Mouse (Mus musculus): ENCODE measurements around the gene Jmjd6. TPM values are rescaled to one million over a fixed set of nuclear protein-coding genes. Genes with fewer than 3 reads are reported as not detected.

Jmjd6 gene
- polyA plus RNA-seq, 1 experiment from 2014 or later = 82.6 TPM

DNA sequence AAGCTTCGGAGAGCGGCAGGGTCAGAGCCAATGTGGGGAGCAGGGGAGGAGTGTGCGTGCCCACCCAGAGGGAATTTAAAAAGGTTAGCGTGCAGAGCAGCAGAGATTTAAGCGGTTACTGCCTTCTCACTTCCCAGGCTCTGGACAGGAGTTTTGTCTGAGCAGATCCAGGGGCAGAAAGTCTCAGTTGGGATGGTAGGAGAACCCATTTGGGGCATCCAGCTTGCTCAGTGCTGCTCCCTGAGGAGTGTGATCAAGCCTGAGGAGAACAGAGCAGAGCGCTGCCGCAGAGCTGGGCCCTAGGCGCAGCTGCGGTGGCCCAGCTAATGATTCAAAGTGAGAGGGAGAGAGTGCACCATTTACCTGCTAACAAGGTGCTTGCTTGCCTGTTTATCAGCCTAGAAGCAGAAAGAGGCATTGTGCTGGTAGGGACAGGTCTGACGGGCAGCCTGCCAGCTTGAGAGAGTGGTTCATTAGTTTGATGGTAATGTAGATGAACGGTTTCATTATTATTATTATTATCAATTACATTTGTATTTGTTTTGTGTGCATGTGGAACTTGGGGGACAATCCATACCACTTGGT, 34.3 kb downstream of the Jmjd6 start:
- no peaks in the 10 kb centered on the region; the same call in 1 of the 2 replicates for H3K27me3 ChIP-seq
- H3K4me1 ChIP-seq = peaks cover 49% of the 10 kb centered on the region
- no peak overlapping the region for H3K9ac ChIP-seq
- no peaks in the 10 kb centered on the region for H3K36me3 ChIP-seq
- no peaks in the 10 kb centered on the region for H3K9me3 ChIP-seq
- H3K4me2 ChIP-seq (replicated peaks) = no peak overlapping the region
- H3K27ac ChIP-seq = no peak overlapping the region
- no peak overlapping the region for H3K4me3 ChIP-seq
- ATAC-seq (ENCODE audit: low FRiP score, low read depth) = no peak
- WGBS = 79% methylated on average over 11 of the region's 11 CpGs

DNA sequence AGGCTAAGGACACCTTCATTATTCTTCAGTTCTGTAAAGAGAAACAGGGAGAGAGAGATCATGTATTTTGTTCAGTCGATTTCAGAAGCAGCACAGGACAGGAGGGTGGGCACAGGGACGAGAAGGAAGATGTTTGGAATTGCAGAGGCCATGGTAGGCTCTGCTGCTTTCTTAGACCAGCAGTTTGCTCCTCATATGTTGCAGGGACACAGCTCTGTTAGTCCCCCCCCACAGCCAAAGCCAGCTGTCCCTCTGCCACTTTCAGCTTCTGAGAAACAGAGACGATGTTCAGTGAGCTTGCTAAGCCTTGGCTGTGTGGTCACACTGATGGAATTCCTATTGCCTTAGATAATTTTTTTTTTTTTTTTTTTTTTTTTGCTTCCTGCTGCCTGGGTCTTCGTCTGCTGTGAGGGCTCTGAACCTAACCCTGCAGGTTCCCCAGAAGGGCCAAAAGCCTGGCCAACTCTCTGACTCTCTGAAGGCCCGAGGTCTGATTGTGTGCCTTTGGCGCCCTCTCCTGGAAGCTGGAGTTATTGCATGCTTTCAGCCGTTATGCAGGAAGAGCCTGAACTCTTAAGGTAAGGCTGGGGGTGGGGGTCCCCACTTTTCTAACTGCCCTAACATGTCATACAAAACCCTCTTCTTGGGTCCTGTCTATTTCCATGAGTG, 35.2 kb downstream of the Jmjd6 start:
- no peaks in the 10 kb centered on the region; the same call in 1 of the 2 replicates for H3K27me3 ChIP-seq
- no peak overlapping the region for H3K4me3 ChIP-seq
- H3K27ac ChIP-seq = no peak overlapping the region; the same call in 1 of the 2 replicates
- WGBS = 24% methylated on average over 7 of the region's 7 CpGs
- ATAC-seq (ENCODE audit: low FRiP score, low read depth) = peak; percentile 21; the same call in 1 of the 2 replicates
- no peak overlapping the region for H3K9ac ChIP-seq
- peaks cover 41% of the 10 kb centered on the region for H3K4me1 ChIP-seq
- no peaks in the 10 kb centered on the region for H3K9me3 ChIP-seq
- H3K4me2 ChIP-seq (replicated peaks) = 0 out of 2 replicates have a peak overlapping the region, but pooled peaks have one; percentile 5
- no peaks in the 10 kb centered on the region for H3K36me3 ChIP-seq

DNA sequence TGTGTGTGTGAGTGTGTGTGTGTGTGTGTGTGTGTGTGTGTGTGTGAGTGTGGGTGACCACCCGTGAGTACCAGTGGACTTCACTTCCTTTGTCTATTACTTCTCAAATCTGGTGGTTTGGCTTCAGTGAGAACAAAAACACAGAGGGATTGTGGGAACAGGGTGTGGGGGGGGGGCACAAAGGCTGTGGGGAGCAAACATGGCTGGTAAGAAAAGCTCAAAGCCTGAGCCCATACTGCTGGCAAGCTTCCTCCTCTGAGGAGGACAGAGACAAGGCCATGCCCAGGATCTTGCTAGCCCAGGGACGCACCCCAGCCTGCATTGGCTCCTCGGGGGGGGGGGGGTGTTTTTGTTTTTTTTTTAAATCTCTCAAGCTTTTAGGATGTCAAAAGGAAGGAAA, 35.7 kb downstream of the Jmjd6 start:
- H3K36me3 ChIP-seq = no peaks in the 10 kb centered on the region
- H3K27ac ChIP-seq = no peak overlapping the region

DNA sequence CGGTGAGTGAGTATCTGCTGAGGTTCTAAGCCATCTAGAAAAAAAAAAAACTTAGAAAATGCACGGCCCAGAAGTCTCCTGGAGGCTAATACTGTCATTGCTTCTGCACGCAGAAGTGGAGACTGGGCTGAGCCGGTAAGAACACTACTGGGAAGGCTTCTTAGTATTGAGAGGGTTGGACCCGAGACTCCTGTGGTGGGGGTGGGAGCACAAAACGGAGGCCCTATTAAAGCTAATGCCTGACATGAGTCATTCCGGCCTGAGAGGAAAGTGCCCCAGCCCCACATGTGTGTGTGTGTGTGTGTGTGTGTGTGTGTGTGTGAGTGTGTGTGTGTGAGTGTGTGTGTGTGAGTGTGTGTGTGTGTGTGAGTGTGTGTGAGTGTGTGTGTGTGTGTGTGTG, 36.1 kb downstream of the Jmjd6 start:
- Histone ChIP-seq H3K27me3 (no peaks in the 10 kb centered on the region; the same call in 1 of the 2 replicates), H3K9ac (no peak overlapping the region; the same call in 1 of the 2 replicates), H3K4me2 (replicated peaks) (no peak overlapping the region), H3K9me3 (no peaks in the 10 kb centered on the region), H3K36me3 (no peaks in the 10 kb centered on the region), H3K4me1 (peaks cover 31% of the 10 kb centered on the region), H3K27ac (no peak overlapping the region), H3K4me3 (no peak overlapping the region)
- ATAC-seq (ENCODE audit: low FRiP score, low read depth) = no peak
- WGBS = 42% methylated on average over 7 of the region's 7 CpGs

More for the DNA sequence above, 35.7 kb downstream of the Jmjd6 start:
- Histone ChIP-seq H3K9me3 (no peaks in the 10 kb centered on the region), H3K9ac (no peak overlapping the region), H3K4me2 (replicated peaks) (no peak overlapping the region), H3K27me3 (no peaks in the 10 kb centered on the region; the same call in 1 of the 2 replicates), H3K4me3 (no peak overlapping the region), H3K4me1 (peaks cover 35% of the 10 kb centered on the region)
- WGBS = 74% methylated on average over 3 of the region's 3 CpGs
- ATAC-seq (ENCODE audit: low FRiP score, low read depth) = no peak

DNA sequence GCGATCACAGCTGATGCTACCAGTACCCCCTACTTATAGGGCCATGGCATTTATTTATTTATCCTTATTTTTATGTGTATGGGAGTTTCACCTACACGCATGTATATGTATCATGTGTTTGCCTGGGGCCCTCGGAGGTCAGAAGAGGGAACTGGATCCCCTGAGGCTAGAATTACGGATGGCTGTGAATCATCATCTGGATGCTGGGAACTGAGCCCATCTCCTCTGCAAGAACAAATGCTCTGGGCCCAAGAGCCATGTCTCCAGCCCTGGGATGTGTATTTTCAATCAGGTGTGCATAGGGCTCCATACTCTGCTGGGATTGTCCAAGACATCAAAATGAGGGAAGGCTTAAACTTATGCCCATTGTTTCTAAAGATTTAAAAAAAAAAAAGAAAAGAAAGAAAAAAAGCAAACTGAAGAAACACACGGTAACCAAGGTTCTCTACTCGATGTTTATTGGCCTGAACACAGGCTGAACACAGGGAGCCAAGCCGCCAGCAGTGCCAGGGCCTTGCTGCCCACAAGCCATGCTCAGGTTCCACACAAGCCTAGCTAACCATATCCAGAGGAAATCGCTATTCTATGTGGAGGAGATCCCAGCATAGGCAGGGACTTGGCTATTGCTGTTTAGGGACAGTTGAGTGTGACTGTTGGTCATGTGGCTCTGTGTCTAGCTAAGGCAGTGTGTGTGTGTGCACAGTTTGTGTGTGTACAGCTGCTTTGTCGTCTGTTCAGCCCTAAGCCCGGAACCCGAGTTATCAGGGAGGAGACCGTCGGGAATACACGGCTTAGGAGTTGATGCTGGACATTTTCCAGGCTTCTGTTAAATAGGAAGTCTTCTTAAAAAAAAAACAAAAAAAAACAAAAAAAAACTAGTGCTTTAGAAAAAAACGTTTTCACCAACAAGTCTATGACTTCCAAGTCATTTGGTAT, 36.8 kb downstream of the Jmjd6 start:
- Histone ChIP-seq H3K4me1 (peaks cover 26% of the 10 kb centered on the region), H3K9me3 (no peaks in the 10 kb centered on the region), H3K4me2 (replicated peaks) (no peak overlapping the region), H3K4me3 (no peak overlapping the region), H3K27me3 (no peaks in the 10 kb centered on the region; the same call in 1 of the 2 replicates), H3K9ac (peak overlapping the region; percentile 10; the same call in 1 of the 2 replicates), H3K36me3 (no peaks in the 10 kb centered on the region), H3K27ac (0 out of 2 replicates have a peak overlapping the region, but pooled peaks have one; percentile 4)
- WGBS = 76% methylated on average over 15 of the region's 15 CpGs
- ATAC-seq (ENCODE audit: low FRiP score, low read depth) = no peak

DNA sequence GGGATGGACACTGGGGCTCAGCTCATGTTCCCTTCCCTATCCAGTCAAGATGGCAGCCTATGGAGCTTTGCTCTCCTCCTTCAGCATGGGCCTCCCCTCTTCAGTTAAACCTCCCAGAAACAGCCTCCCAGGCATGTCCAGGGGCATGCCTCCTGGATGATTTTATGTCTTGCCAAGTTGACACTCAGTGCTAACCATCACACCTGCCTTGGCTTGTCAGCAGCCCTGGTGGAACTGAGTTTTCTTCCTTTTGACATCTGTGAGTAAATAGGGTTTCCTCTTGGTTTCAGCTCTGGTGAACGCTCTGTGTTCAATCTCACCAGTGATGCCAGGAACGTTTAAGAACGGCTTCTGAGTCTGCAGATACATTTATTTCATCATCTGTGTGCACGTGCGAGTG, 40.5 kb downstream of the Jmjd6 start:
- Histone ChIP-seq H3K9me3 (no peaks in the 10 kb centered on the region), H3K36me3 (no peaks in the 10 kb centered on the region), H3K9ac (no peak overlapping the region), H3K4me1 (peaks cover 15% of the 10 kb centered on the region), H3K4me3 (no peak overlapping the region), H3K27me3 (no peaks in the 10 kb centered on the region), H3K4me2 (replicated peaks) (no peak overlapping the region), H3K27ac (no peak overlapping the region)
- WGBS = 88% methylated on average over 5 of the region's 5 CpGs
- no peak for ATAC-seq (ENCODE audit: low FRiP score, low read depth)

DNA sequence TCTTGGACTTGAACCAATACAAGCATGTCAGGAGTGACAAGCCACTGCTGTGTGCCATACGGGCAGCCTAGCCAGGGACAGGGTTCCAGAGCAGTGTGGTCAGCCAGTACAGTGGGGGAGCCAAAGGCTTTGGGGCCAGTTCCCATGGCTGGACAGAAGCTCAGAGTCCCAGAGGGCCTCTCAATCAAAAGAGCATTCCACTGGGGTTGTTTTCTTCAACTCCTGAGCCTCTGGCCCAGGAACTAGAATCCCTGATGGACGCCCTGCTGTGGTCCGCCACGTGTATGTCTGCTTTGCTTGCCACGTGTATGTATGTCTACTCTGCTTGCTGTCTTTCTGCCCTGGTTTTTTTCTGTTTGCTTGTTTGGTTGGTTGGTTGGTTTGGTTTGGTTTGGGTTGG, 42.1 kb downstream of the Jmjd6 start:
- ATAC-seq (ENCODE audit: low FRiP score, low read depth) = no peak
- WGBS = 72% methylated on average over 5 of the region's 5 CpGs
- H3K4me2 ChIP-seq (replicated peaks) = no peak overlapping the region

DNA sequence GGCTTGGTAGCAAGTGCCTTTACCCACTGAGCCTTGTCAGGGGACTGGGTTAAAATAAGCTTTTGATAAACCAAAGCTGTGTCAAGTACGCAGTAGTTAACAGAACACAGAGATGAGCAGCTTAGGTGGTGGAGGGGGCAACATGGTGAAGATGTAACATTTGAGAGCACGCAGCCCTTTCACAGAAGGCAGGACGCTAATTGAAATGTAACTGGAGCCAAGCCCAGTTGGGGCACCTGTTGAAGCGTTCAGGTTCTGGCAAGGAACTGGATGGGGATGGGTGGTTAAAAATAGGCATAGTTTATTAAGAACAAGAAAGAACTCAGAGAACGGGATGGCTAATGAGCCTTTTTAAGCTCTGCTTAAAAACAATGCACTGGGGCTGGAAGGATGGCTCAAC, 43.9 kb downstream of the Jmjd6 start:
- 84% methylated on average over 5 of the region's 5 CpGs for WGBS
- no peak overlapping the region for H3K4me2 ChIP-seq (replicated peaks)
- H3K9ac ChIP-seq = no peak overlapping the region
- H3K27ac ChIP-seq = no peak overlapping the region
- no peak overlapping the region for H3K4me3 ChIP-seq
- 0 out of 2 replicates have a peak, but pooled peaks cover 5% of the 10 kb centered on the region for H3K4me1 ChIP-seq
- ATAC-seq (ENCODE audit: low FRiP score, low read depth) = no peak
- no peaks in the 10 kb centered on the region for H3K9me3 ChIP-seq
- H3K36me3 ChIP-seq = no peaks in the 10 kb centered on the region
- H3K27me3 ChIP-seq = no peaks in the 10 kb centered on the region

More for the DNA sequence above, 42.1 kb downstream of the Jmjd6 start:
- Histone ChIP-seq H3K4me1 (0 out of 2 replicates have a peak, but pooled peaks cover 5% of the 10 kb centered on the region), H3K27ac (no peak overlapping the region), H3K4me3 (no peak overlapping the region), H3K9ac (no peak overlapping the region), H3K27me3 (no peaks in the 10 kb centered on the region), H3K36me3 (no peaks in the 10 kb centered on the region), H3K9me3 (no peaks in the 10 kb centered on the region)

Other genes starting within 250 kb of the Jmjd6 start
- gene Rhbdf2, start 216.4 kb downstream of the Jmjd6 start, polyA plus RNA-seq (2015; fragmentation: Nextera tagmentation; extraction: Ambion mirVana) = 4.0 and 5.1 TPM in 2 replicates
- gene Prcd, start 189.9 kb downstream of the Jmjd6 start, polyA plus RNA-seq (2015; fragmentation: Nextera tagmentation; extraction: Ambion mirVana) = 0.56 and 0.83 TPM in 2 replicates
- gene Cygb, start 189.1 kb downstream of the Jmjd6 start, polyA plus RNA-seq (2015; fragmentation: Nextera tagmentation; extraction: Ambion mirVana) = 6.0 and 7.2 TPM in 2 replicates
- gene St6galnac1, start 67.9 kb downstream of the Jmjd6 start, polyA plus RNA-seq (2015; fragmentation: Nextera tagmentation; extraction: Ambion mirVana) = not detected in 2 replicates
- 17.1 and 20.2 TPM in 2 replicates for gene Mxra7, start 15.4 kb downstream of the Jmjd6 start, polyA plus RNA-seq (2015; fragmentation: Nextera tagmentation; extraction: Ambion mirVana)
- 72.2 and 79.0 TPM in 2 replicates for gene Mettl23, start 171 bp downstream of the Jmjd6 start, polyA plus RNA-seq (2015; fragmentation: Nextera tagmentation; extraction: Ambion mirVana)
- gene Mfsd11, start 9.0 kb upstream of the Jmjd6 start, polyA plus RNA-seq (2015; fragmentation: Nextera tagmentation; extraction: Ambion mirVana) = 44.3 and 44.8 TPM in 2 replicates
- gene Srsf2, start 9.6 kb upstream of the Jmjd6 start, polyA plus RNA-seq (2015; fragmentation: Nextera tagmentation; extraction: Ambion mirVana) = 789 and 792 TPM in 2 replicates
- 1.6 and 1.7 TPM in 2 replicates for gene Mgat5b, start 75.4 kb upstream of the Jmjd6 start, polyA plus RNA-seq (2015; fragmentation: Nextera tagmentation; extraction: Ambion mirVana)